Mouse (Mus musculus) embryonic facial prominence, embryonic 14.5 days (tissue): Measurements from ENCODE around the gene Sec14l1. TPM values are rescaled to one million over a fixed set of nuclear protein-coding genes. Genes with fewer than 3 reads are reported as not detected.

Source experiments
- ATAC-seq: fragments of 200-750 bp; cut with Nextera tagmentation; 2 replicates; pipeline ENCODE4 v1.8.0; 2017; ENCODE audit warnings: low read depth, moderate number of reproducible peaks, moderate TSS enrichment
- DNase-seq: peaks from one replicate; pipeline ENCODE4 v3.0.0-alpha.2; 2015; ENCODE audit warnings: low spot score
- H3K27ac ChIP-seq: fragments of 300-500 bp; sonication (generic); replicated peaks from 2 replicates; pipeline ENCODE4 v1.5.1; 2014; ENCODE audit warnings: low read depth, mild to moderate bottlenecking, low read length, moderate library complexity
- H3K27me3 ChIP-seq: fragments of 300-500 bp; sonication (generic); replicated peaks from 2 replicates; pipeline ENCODE4 v1.6.1; 2014; ENCODE audit warnings: low read length; ENCODE audit not compliant: control insufficient read depth, insufficient read depth
- H3K36me3 ChIP-seq: fragments of 300-500 bp; sonication (generic); 2 replicates; pipeline ENCODE4 v1.6.1; 2014; ENCODE audit warnings: low read length, mixed read lengths; ENCODE audit not compliant: control insufficient read depth, insufficient read depth
- H3K4me1 ChIP-seq: fragments of 300-500 bp; sonication (generic); 2 replicates; pipeline ENCODE4 v1.6.1; 2014; ENCODE audit warnings: antibody characterized with exemption, low read length; ENCODE audit not compliant: control insufficient read depth, insufficient read depth
- H3K4me2 ChIP-seq: fragments of 300-500 bp; sonication (generic); 2 replicates; pipeline ENCODE4 v1.6.1; 2014; ENCODE audit warnings: low read depth, mild to moderate bottlenecking, low read length, moderate library complexity, mixed read lengths
- H3K4me3 ChIP-seq: fragments of 300-500 bp; sonication (generic); 2 replicates; pipeline ENCODE4 v1.5.1; 2014; ENCODE audit warnings: low read depth, mild to moderate bottlenecking, low read length
- H3K9ac ChIP-seq: fragments of 300-500 bp; sonication (generic); 2 replicates; pipeline ENCODE4 v1.6.1; 2014; ENCODE audit warnings: low read depth, mild to moderate bottlenecking, low read length, moderate library complexity, mixed read lengths
- H3K9me3 ChIP-seq: fragments of 300-500 bp; sonication (generic); 2 replicates; pipeline ENCODE4 v1.6.1; 2016; ENCODE audit warnings: low read length; ENCODE audit not compliant: control insufficient read depth
- WGBS: fragments of 180-500 bp; shearing (Covaris S2); extraction: QIAGEN DNeasy Blood & Tissue Kit; methylation state at CpG from one replicate; pipeline ENCODE4 v1.1.7; 2014; 5-methylcytosine and 5-hydroxymethylcytosine counted together
- polyA plus RNA-seq: library from polyadenylated mRNA; unstranded; fragments of >200 nt; fragmentation: Nextera tagmentation; extraction: Ambion mirVana; gene quantifications from 2 replicates; pipeline ENCODE4 v1.2.1, GENCODE M21; 2014

Sec14l1 gene
- polyA plus RNA-seq, 1 experiment from 2014 or later: 45.4 TPM

DNA sequence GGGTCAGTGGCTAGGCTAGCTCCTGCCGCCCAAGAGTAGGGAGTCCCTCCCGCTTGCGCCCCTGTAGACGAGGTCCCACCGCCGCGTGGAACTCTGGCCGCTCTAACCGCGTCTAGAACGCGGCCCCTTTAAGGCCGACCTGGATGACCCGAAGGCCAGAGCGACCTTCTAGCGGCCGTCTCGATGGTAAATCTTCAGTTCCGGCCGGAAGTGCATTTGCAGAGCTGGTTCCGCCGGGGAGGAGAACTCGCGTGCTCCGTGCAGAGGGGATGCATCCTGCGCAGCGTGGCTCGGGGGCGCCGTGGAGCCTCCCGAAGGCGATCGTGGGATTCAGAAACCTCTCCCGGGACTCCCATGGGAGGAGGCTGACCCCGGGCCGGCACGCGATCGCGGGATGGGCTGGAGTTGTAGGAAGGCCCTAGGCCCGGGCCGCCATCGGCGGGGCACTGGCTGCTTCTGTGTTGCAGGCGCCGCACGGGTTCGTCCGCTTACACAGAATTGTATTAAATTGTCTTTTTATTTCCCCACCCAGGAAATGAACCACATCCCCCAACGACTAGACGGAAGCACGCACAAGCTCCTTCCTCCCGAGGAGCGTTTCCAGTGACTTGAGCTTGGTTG lies 38.3 kb upstream of the Sec14l1 start:
- H3K27ac ChIP-seq: peak overlapping the region; percentile 73
- DNase-seq (peak; percentile 96), ATAC-seq (peak; percentile 80)
- under 1% methylated on average over 52 of the region's 54 CpGs for WGBS
- H3K27me3 ChIP-seq: no peaks in the 10 kb centered on the region
- H3K4me1 ChIP-seq: peaks cover 20% of the 10 kb centered on the region
- peak overlapping the region; percentile 94 for H3K4me2 ChIP-seq
- peaks cover 36% of the 10 kb centered on the region for H3K36me3 ChIP-seq
- no peaks in the 10 kb centered on the region for H3K9me3 ChIP-seq
- H3K4me3 ChIP-seq: peak overlapping the region; percentile 72
- H3K9ac ChIP-seq: peak overlapping the region; percentile 86

DNA sequence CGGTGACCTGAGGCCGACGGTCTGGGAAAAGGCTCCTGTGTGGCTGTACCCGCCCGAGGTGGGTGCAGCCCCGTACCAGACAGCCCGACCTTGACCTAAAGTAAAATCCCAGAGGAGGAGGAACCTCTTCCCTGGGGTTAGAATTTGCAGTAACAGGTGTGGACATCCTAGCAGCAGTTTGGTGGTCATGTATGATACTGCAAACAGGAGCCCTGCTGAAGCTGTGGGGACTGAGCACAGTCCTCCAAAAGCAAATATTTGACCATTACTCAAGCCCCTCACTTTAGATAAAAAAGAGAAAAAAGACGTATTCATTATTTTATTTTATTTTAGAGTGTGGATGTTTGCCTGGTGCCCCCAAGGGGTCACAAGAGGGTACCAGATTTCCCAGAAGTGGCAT lies 37.7 kb upstream of the Sec14l1 start:
- Histone ChIP-seq H3K4me2 (peak overlapping the region; percentile 94), H3K9me3 (no peaks in the 10 kb centered on the region), H3K9ac (peak overlapping the region; percentile 86), H3K4me1 (peaks cover 23% of the 10 kb centered on the region), H3K27ac (peak overlapping the region; percentile 73), H3K4me3 (peak overlapping the region; percentile 72), H3K36me3 (peaks cover 36% of the 10 kb centered on the region), H3K27me3 (no peaks in the 10 kb centered on the region)
- ATAC-seq (no peak), DNase-seq (no peak)
- 1% methylated on average over 8 of the region's 8 CpGs for WGBS

DNA sequence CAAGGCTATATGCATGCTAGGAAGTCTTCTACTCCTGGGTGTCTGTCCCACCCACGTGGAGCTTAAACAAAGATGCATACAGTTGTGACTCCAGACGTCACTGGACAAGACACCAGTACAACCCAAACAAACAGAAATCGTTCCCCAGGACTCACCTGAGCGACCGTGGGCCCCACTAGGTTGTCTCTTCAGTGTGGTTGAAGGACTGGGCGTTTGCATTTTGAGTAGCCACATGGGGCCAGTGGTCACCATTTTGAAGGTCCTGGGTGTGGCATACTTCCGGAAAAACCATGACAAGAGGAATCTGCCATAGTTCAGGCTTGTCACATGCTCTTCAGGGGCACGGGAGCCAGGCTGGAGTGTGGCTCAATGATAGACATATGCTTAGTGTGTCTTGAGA lies 37.1 kb upstream of the Sec14l1 start:
- peak overlapping the region; percentile 94 for H3K4me2 ChIP-seq
- ATAC-seq: no peak
- H3K4me1 ChIP-seq: peaks cover 23% of the 10 kb centered on the region
- no peaks in the 10 kb centered on the region for H3K27me3 ChIP-seq
- no peaks in the 10 kb centered on the region for H3K9me3 ChIP-seq
- peaks cover 36% of the 10 kb centered on the region for H3K36me3 ChIP-seq
- H3K4me3 ChIP-seq: peak overlapping the region; percentile 72
- no peak overlapping the region for H3K27ac ChIP-seq
- 85% methylated on average over 8 of the region's 8 CpGs for WGBS
- DNase-seq: no peak
- H3K9ac ChIP-seq: peak overlapping the region; percentile 86

DNA sequence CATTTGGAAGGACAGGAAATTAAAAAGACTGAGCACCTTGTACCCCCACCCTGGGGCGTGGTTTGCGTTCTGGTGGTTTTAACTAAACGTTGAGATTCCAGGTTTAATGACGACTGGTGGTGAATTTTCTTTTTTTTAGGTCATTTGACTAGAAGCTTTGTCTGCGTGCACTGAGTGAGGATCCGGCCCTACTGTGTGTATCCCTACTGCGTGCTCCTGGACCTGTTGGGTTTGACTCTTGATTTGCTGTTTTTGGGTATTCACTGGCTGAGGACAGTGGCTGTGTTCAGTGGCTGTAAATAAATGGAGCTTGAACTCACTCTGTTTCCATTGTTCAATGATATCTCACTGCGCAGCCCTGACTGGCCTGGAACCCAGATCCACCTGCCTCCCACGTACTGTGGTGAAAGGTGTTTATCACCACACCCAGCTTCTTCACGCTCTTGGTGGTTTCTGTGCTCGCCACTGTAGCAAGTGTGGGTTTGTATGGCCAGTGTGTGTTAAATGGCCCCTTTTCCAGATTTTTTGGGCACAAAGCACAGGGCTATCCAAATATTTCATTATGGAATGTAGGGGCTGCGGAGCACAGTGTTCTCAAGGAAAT lies 36.2 kb upstream of the Sec14l1 start:
- Histone ChIP-seq H3K4me2 (no peak overlapping the region), H3K9ac (no peak overlapping the region), H3K36me3 (peaks cover 36% of the 10 kb centered on the region), H3K9me3 (no peaks in the 10 kb centered on the region), H3K4me3 (no peak overlapping the region), H3K4me1 (peaks cover 23% of the 10 kb centered on the region), H3K27ac (no peak overlapping the region), H3K27me3 (no peaks in the 10 kb centered on the region)
- 88% methylated on average over 12 of the region's 12 CpGs for WGBS
- ATAC-seq: no peak
- no peak for DNase-seq

- ATAC-seq: no peak
- no peaks in the 10 kb centered on the region for H3K9me3 ChIP-seq
- peaks cover 36% of the 10 kb centered on the region for H3K36me3 ChIP-seq
- WGBS: 89% methylated on average over 17 of the region's 17 CpGs
- no peak overlapping the region for H3K27ac ChIP-seq
- no peak overlapping the region for H3K9ac ChIP-seq
- no peak overlapping the region for H3K4me2 ChIP-seq
- H3K27me3 ChIP-seq: no peaks in the 10 kb centered on the region
- H3K4me3 ChIP-seq: no peak overlapping the region
- DNase-seq: no peak
- H3K4me1 ChIP-seq: peaks cover 23% of the 10 kb centered on the region
These were observed 35.2 kb upstream of the Sec14l1 start for GRCm38 (mm10) chr11:117079651-117080190.

DNA sequence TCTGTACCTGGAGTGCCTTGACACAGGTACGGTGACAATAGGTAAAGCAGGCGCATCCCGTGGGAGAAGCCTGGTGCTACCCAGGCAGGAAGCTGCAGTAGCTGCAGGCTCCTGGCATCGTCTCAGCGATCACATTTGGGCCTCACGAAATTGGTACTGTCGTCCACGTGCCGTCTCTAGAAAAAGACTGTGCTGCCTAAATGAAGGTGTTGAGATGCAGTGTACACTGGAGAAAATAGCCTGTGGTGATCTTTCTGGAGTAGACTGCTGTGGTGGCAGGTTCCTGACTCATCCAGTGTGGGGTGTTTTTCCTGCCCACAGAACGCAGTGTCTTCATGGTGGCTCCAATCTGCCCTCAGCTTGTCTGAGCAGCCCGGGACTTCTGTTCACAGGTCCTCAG lies 34.8 kb upstream of the Sec14l1 start:
- Histone ChIP-seq H3K9ac (no peak overlapping the region), H3K4me2 (no peak overlapping the region), H3K4me3 (no peak overlapping the region), H3K27me3 (no peaks in the 10 kb centered on the region), H3K36me3 (peaks cover 36% of the 10 kb centered on the region), H3K9me3 (no peaks in the 10 kb centered on the region), H3K4me1 (peaks cover 23% of the 10 kb centered on the region), H3K27ac (no peak overlapping the region)
- DNase-seq (no peak), ATAC-seq (no peak)
- WGBS: 86% methylated on average over 11 of the region's 11 CpGs

- no peaks in the 10 kb centered on the region for H3K9me3 ChIP-seq
- peaks cover 36% of the 10 kb centered on the region for H3K36me3 ChIP-seq
- peaks cover 20% of the 10 kb centered on the region for H3K4me1 ChIP-seq
- peak overlapping the region; percentile 78 for H3K27ac ChIP-seq
- DNase-seq (peak; percentile 97), ATAC-seq (peak; percentile 88)
- H3K27me3 ChIP-seq: no peaks in the 10 kb centered on the region
- peak overlapping the region; percentile 34; the same call in 1 of the 2 replicates for H3K9ac ChIP-seq
- peak overlapping the region; percentile 31 for H3K4me2 ChIP-seq
- WGBS: 31% methylated on average over 16 of the region's 16 CpGs
- no peak overlapping the region for H3K4me3 ChIP-seq
These were observed 33.6 kb upstream of the Sec14l1 start for GRCm38 (mm10) chr11:117081165-117082064.

DNA sequence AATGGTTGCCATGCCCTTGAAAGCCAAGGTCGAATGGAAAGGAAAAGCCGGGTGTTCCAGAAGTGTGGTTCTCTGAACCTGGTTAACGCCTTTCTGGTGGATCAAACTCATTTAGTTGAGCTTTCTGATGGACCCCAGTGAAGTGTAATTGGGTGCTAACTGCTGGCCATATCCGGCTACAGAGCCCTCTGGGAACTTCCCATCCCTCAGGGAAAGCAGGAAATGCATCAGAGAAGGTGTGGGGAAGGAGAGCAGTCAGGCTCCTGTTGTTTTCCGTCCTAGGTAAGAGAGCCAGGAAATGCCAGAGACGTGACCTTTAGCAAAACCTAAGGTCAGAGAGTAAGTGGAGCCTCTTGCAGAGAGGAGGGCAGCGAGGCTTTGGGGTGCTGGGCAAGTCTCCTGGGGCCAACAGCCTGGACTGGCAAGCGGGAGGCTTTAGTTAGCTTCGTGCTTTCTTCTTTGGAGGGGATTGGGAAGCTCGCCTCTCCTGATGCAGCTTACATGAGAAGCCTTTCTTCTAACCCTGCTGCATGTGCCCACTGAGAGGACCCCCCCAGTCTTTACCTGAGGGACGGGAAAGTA lies 32.5 kb upstream of the Sec14l1 start:
- no peaks in the 10 kb centered on the region for H3K9me3 ChIP-seq
- H3K27me3 ChIP-seq: no peaks in the 10 kb centered on the region
- no peak overlapping the region for H3K4me3 ChIP-seq
- DNase-seq (no peak), ATAC-seq (no peak)
- H3K27ac ChIP-seq: peak overlapping the region; percentile 78; the same call in 1 of the 2 replicates
- H3K36me3 ChIP-seq: peaks cover 36% of the 10 kb centered on the region
- no peak overlapping the region for H3K4me2 ChIP-seq
- 60% methylated on average over 11 of the region's 11 CpGs for WGBS
- peaks cover 15% of the 10 kb centered on the region for H3K4me1 ChIP-seq
- H3K9ac ChIP-seq: no peak overlapping the region
